Mouse (Mus musculus) left cerebral cortex, postnatal 4 days (tissue): ENCODE data around the gene Duox1. TPM values are rescaled to one million over a fixed set of nuclear protein-coding genes. Genes with fewer than 3 reads are reported as not detected.
"Not testable (repeated sequence)": the region's sequence is repeated elsewhere in the genome, so short reads cannot be mapped to it uniquely, and the experiment has no call there.

Experiments used
- DNase-seq: peaks from one replicate; pipeline ENCODE4 v3.0.0-alpha.2; 2022
- intact Hi-C: fragments of 180-260 bp; cut with DNase I; formaldehyde crosslinking; loops from one replicate; pipeline ENCODE4 v1.15.1; 2025
- total RNA-seq, 2 experiments: library from RNA; stranded (reverse); gene quantifications; 2 replicates each; pipeline ENCODE4 v1.2.3; 2021

Duox1 gene
- total RNA-seq, 2 experiments from 2014 or later = 0.12 to 0.36 TPM

DNA sequence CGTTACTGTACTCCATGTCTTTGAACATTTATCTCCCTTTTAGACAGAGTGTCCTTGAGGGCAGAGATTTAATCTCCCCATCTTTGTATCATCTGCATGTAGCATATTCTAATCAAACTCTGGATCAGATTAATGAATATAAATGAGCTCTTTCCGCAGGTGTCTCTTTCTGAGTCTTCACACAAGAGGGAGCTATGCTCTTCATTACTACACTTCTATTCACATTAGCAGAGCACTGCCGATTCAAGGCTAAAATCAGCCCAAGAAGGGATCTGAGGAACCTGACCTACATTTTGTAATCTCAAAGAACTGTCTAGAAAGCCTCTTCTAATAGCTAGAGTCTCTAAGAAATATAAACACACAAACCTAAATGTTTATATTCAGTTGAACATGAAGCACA lies 5.8 kb upstream of the Duox1 start:
- DNase-seq = no peak
- intact Hi-C loops = no loop called here

GRCm38 (mm10) chr2:122311561-122311960 lies 3.9 kb upstream of the Duox1 start:
- DNase-seq = no peak
- intact Hi-C loops = no loop called here

- intact Hi-C loops = no loop called here
- peak; percentile 85 for DNase-seq
These were observed 2.6 kb upstream of the Duox1 start for GRCm38 (mm10) chr2:122312722-122313417.

GRCm38 (mm10) chr2:122313536-122313935 lies 1.9 kb upstream of the Duox1 start, which contains the start of gene Duoxa1:
TSS of gene Duoxa1 (minus strand) at chr2:122313730.
- intact Hi-C loops = no loop called here
- DNase-seq = no peak

DNA sequence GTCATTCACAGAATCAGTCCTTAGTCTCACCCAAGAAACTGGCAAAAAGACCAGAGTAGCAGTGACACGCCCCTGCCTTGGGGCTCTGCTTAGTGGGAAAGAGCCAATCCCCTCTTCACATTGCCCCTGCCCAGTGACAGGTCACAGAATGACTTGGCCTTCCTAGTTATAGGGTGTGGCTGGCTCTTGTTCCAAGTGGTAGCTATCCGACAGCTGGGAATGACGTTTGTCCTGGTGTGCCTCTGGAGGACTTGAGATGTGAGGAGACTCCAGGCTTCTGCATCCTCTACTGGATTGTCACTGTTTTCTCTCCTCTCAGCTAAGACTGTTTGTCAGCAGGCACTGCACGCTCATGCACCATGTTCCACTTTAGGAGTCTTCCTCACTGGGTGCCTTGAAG lies 1.9 kb downstream of the Duox1 start:
- intact Hi-C loops = no loop called here
- no peak for DNase-seq

- DNase-seq = no peak
These were observed 8.5 kb downstream of the Duox1 start for GRCm38 (mm10) chr2:122323960-122324359.

GRCm38 (mm10) chr2:122324586-122324985 lies 9.1 kb downstream of the Duox1 start:
- no peak for DNase-seq

More at GRCm38 (mm10) chr2:122323960-122324359, 8.5 kb downstream of the Duox1 start:
- intact Hi-C loops = no loop called here

DNA sequence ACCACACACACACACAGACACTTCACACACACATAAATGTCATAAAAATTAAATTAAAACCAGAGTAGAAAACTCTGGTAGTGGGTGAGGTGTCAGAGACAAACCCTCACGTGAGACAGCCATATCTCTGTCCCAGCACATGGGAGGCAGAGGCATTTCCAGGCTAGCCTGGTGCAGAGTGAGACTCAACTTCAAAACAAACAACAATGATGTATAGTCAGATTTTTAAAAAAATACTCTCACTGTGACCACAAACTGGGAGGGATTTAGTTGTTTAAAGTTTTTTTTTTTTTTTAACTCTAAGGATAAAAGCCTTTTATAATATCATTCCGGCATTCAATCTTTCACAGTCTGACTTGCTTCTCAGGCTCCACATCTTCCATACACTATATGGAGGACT lies 9.9 kb downstream of the Duox1 start:
- no peak for DNase-seq
- intact Hi-C loops = no loop called here

More at GRCm38 (mm10) chr2:122324586-122324985, 9.1 kb downstream of the Duox1 start:
- intact Hi-C loops = no loop called here

DNA sequence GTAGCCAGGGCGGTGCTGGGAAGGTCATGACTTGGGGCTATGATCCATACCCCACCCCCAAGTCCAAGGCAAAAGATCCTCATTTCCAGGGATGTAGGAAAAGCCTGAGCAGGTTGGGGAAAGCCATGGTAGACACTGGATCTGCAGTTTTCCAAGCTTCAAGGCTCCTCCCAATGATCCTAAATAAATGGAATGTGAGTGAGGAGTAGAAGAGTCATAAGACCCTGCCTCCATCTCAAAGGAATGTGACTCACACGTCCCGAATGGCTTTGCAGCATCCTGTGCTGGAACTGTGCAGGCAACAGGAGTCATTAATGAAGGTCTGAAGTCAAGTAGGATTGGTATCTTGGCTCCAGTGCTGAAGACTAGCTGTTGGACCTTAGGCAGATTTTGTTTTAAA lies 12.5 kb downstream of the Duox1 start:
- intact Hi-C loops = no loop called here
- DNase-seq = no peak

DNA sequence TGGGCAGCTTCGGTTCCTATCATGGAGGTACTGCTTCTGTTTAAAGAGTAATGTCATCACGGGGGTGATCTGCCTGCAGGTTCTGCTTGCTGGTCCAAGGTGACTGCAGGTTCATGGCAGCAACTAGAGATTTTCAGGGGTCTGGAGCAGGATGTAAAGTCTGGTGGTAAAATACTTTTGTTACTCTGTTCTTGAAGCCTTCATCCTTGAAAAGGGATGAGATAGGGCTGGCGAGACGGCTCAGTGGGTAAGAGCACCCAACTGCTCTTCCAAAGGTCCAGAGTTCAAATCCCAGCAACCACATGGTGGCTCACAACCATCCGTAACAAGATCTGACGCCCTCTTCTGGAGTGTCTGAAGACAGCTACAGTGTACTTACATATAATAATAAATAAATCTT lies 14.8 kb downstream of the Duox1 start:
- intact Hi-C loops, DNase-seq: not testable (repeated sequence)

- no peak for DNase-seq
These were observed 16.8 kb downstream of the Duox1 start for GRCm38 (mm10) chr2:122332222-122332621.

DNA sequence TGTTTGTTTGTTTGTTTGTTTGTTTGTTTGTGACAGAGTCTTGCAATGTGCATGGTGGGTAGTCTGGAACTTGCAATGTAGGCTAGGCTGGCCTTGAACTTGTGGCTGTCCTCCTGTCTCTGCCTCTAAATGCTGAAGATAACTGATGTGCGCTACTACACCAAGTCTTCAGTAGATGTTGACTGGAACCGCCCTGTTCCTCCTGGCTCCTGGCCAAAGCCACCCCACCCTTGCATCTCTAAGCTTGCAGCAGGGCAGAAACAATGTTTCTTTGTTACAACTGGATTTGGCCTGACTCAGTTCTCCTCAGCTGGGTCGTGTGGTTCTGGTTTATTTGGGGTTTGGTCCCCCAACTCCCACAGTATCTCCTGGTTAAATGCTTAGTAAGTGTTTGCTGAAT lies 18.7 kb downstream of the Duox1 start:
- intact Hi-C loops = no loop called here

More at GRCm38 (mm10) chr2:122332222-122332621, 16.8 kb downstream of the Duox1 start:
- intact Hi-C loops = no loop called here

GRCm38 (mm10) chr2:122337291-122337690 lies 21.8 kb downstream of the Duox1 start:
- intact Hi-C loops = loop anchor here (2.0 kb wide), 1 partner anchor 22 kb away; the partner anchor contains the start of gene Duox1
- no peak for DNase-seq

More for the DNA sequence above, 18.7 kb downstream of the Duox1 start:
- DNase-seq = no peak

GRCm38 (mm10) chr2:122345106-122345893 lies 29.8 kb downstream of the Duox1 start:
- no peak for DNase-seq
- intact Hi-C loops = no loop called here

DNA sequence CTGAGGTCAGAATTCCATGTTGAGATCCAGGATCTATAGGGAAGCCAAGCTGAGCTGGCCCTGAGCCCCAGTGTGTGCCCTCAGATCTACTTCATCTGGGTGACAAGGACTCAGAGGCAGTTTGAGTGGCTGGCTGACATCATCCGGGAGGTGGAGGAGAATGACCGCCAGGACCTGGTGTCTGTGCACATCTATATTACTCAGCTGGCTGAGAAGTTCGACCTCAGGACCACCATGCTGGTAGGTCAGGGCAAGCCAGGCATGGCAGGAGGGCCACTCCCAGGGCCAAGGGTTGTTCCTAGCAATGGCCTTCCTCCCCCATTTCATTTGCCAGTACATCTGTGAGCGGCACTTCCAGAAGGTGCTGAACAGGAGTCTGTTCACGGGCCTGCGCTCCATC lies 30.7 kb downstream of the Duox1 start:
- intact Hi-C loops, DNase-seq: not testable (repeated sequence)

GRCm38 (mm10) chr2:122347257-122347656 lies 31.8 kb downstream of the Duox1 start:
- intact Hi-C loops = no loop called here
- no peak for DNase-seq

- DNase-seq = peak; percentile 96
- intact Hi-C loops = no loop called here
These were observed 33.2 kb downstream of the Duox1 start for GRCm38 (mm10) chr2:122348531-122349131.

- DNase-seq = no peak
- intact Hi-C loops = no loop called here
These were observed 33.8 kb downstream of the Duox1 start for GRCm38 (mm10) chr2:122349136-122349785.

DNA sequence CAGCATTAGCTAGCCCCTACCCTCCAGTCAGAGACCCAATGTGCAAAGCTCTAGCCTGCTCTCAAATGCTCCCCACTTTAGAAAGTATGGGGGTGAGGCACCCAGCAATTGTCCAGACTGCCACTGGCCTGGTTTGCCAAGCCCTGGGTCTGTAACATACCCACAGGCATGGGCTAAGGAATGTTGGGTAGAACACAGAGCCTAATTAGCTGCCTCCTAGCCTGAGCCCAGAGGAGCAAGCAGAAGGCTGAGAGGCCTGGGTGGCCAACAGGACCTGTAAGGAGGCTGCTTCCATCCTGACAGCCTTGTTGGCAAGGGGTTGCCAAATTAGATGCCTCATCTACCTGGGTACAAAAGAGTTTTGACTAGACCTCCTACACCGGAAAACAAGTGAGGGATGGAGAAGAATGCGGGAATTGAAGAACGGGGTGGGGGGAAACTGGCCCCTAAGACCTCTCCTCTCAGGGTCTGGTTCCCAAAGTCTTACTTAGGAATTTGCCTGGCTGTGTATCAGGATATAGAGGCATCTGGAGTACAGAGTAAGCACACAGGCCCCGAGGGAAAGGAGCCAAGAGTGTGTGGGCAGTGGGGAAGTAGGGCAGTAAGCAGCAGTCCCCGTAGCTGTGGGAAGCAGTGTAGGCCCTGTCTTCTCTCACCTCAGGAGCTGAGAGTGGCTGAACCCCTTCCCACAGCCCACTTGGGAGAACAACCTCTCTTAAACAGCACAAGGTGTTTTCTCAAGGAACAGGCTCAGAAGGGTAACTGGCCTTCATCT lies 35.9 kb downstream of the Duox1 start:
- no peak for DNase-seq
- intact Hi-C loops = no loop called here

GRCm38 (mm10) chr2:122351931-122352329 lies 36.5 kb downstream of the Duox1 start:
- peak; percentile 92 for DNase-seq
- intact Hi-C loops = no loop called here
